Mouse (Mus musculus) cerebellum, adult 2 months (tissue): ENCODE measurements at regions not wholly inside any gene's neighbourhood (a gene's known extent, or its start where the extent isn't known, plus 50 kb on each side); places are given as distances from the start of the nearest gene placed in this dataset.

ENCODE experiments used
- CTCF ChIP-seq: fragments of 200-500 bp; IDR thresholded peaks from 2 replicates; pipeline ENCODE4 v1.5.1; 2011; ENCODE audit warnings: low read depth, mild to moderate bottlenecking, control low read depth, low read length, moderate library complexity, borderline replicate concordance; ENCODE audit not compliant: insufficient read depth
- POLR2A ChIP-seq: fragments of 200-500 bp; IDR thresholded peaks from 2 replicates; pipeline ENCODE4 v1.6.1; 2011; ENCODE audit warnings: low read length, control low read depth, borderline replicate concordance; ENCODE audit not compliant: insufficient read depth

DNA sequence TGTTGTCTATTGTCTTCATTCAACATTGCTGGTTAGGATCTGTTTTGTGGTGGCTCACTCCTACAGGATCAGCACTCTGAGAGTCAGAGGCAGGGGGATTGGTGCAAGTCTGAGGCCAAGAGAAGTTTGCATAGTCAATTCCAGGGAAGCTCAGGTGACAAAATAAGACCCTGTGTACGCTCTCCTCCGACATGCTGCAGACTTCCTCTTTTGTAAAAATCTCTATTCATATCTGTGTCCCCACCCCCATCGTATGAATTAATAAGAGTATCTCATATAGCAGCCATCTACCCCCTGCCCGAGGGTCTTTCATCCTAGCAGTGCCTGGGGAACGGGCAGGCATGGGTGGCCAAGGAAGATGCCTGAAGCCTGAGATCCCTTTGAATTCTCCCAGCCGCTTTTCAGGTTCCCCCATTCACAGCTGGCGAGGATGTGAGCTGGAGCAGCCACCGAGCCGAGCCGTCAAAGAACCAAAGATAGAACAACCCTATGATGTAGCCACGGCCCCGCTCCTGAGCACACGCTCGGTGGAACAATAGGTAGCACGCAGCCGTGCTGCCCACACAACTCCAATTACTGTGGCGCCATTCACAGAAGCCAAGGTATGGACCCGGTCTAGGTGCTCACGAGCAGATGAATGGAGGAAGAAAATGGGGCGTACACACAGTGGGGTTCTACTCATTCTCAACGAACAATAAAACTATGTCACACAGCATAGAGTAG lies 120.4 kb upstream of the 1600014C23Rik start:
- TF ChIP-seq CTCF, result no peak
- no peak for TF ChIP-seq POLR2A
